Mouse (Mus musculus): ENCODE results near the gene Atxn7l2.

The Atxn7l2 gene

GRCm38 (mm10) chr3:108205601-108206000 is 5.1 kb downstream of the Atxn7l2 start:
- DNase-seq (ENCODE audit: low spot score): no peak

- DNase-seq (ENCODE audit: low spot score): peak; percentile 44
These were observed 6.3 kb downstream of the Atxn7l2 start for GRCm38 (mm10) chr3:108204470-108204869.

- DNase-seq (ENCODE audit: low spot score): peak; percentile 90
These were observed 7.0 kb downstream of the Atxn7l2 start for GRCm38 (mm10) chr3:108203621-108204325.

GRCm38 (mm10) chr3:108203212-108203611 is 7.5 kb downstream of the Atxn7l2 start:
- DNase-seq (ENCODE audit: low spot score): no peak

- DNase-seq (ENCODE audit: low spot score): no peak
These were observed 8.2 kb downstream of the Atxn7l2 start for GRCm38 (mm10) chr3:108202506-108202905.

GRCm38 (mm10) chr3:108200329-108201323 is 10.1 kb downstream of the Atxn7l2 start, which contains the start of gene Cyb561d1:
TSS of gene Cyb561d1 (minus strand) at chr3:108201212.
- peak; percentile 95 for DNase-seq (ENCODE audit: low spot score)

- DNase-seq (ENCODE audit: low spot score): no peak
These were observed 11.5 kb downstream of the Atxn7l2 start for GRCm38 (mm10) chr3:108199231-108199630.

- peak; percentile 60 for DNase-seq (ENCODE audit: low spot score)
These were observed 13.7 kb downstream of the Atxn7l2 start for GRCm38 (mm10) chr3:108197066-108197497.

- DNase-seq (ENCODE audit: low spot score): no peak
These were observed 14.7 kb downstream of the Atxn7l2 start for GRCm38 (mm10) chr3:108195941-108196590.

GRCm38 (mm10) chr3:108195287-108195686 is 15.4 kb downstream of the Atxn7l2 start:
- no peak for DNase-seq (ENCODE audit: low spot score)

- no peak for DNase-seq (ENCODE audit: low spot score)
These were observed 17.0 kb downstream of the Atxn7l2 start for GRCm38 (mm10) chr3:108193686-108194085.

GRCm38 (mm10) chr3:108189897-108190296 is 20.8 kb downstream of the Atxn7l2 start:
- no peak for DNase-seq (ENCODE audit: low spot score)

GRCm38 (mm10) chr3:108188716-108189490 is 21.8 kb downstream of the Atxn7l2 start:
- no peak for DNase-seq (ENCODE audit: low spot score)

- DNase-seq (ENCODE audit: low spot score): no peak
These were observed 23.5 kb downstream of the Atxn7l2 start for GRCm38 (mm10) chr3:108187111-108187795.

- no peak for DNase-seq (ENCODE audit: low spot score)
These were observed 24.4 kb downstream of the Atxn7l2 start, which contains the start of gene Amigo1 for GRCm38 (mm10) chr3:108186098-108187047. TSS of gene Amigo1 (plus strand) at chr3:108186335.

GRCm38 (mm10) chr3:108185460-108186097 is 25.2 kb downstream of the Atxn7l2 start:
- no peak for DNase-seq (ENCODE audit: low spot score)

- no peak for DNase-seq (ENCODE audit: low spot score)
These were observed 26.0 kb downstream of the Atxn7l2 start for GRCm38 (mm10) chr3:108184742-108185141.

GRCm38 (mm10) chr3:108180514-108180913 is 30.2 kb downstream of the Atxn7l2 start:
- DNase-seq (ENCODE audit: low spot score): no peak

All from testis, postnatal 10 days (tissue).